26 mouse cellular contexts compared by ENCODE assay signal in the genomic region with DNA sequence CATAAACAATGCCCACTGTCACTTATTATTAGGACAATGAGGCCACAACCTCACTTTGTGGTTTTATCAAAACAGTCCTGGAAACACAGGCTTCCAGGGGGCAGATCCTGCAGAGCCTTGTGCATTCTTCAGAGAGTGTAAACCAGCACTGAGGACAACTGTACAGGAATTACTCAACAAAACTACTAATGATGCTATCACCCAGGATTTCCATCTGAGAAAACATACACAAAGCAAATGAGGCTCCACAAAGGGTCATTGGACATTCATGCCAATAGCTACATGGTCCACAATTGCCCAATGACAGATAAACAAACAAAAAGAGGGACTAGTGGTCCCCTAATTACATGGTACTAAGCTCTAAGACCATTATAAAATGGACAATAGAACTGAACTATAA.
DNase-seq lines count a peak whose midpoint lies in the region; ATAC-seq and TF ChIP-seq lines count a peak whose summit lies in the region.
"Had no signal": no experiment of that assay in that cellular context is flagged by ENCODE, and none has a peak within 500 bp of the region (broad histone marks: within the 10 kb centered on the region; RNA-seq: fewer than 3 reads in every experiment).

No protein-coding gene starts in this region.

- H3K4me3 ChIP-seq in liver, embryonic 13.5 days (replicated peaks) = no peak overlapping the region
- H3K4me3 ChIP-seq in liver, embryonic 11.5 days (ENCODE audit: low read depth, low read length) = no peak overlapping the region
- no peak overlapping the region for H3K4me3 ChIP-seq in liver, postnatal 0 days (ENCODE audit: low read depth, low read length)
- H3K4me3 ChIP-seq in forebrain, embryonic 16.5 days (replicated peaks; ENCODE audit: low read length) = no peak overlapping the region
- H3K4me3 ChIP-seq: embryonic facial prominence, embryonic 10.5 days; embryonic facial prominence, embryonic 13.5 days; erythroblast, embryonic 14.5 days; forebrain, embryonic 12.5 days; forebrain, embryonic 15.5 days; heart, embryonic 12.5 days; heart, embryonic 15.5 days; hindbrain, embryonic 12.5 days; hindbrain, embryonic 15.5 days had no signal

- intact Hi-C loops in heart, postnatal 10 days (cut with DNase I) = no loop called here

- no peak overlapping the region for H3K9ac ChIP-seq in liver, embryonic 13.5 days
- no peak overlapping the region for H3K9ac ChIP-seq in liver, embryonic 11.5 days (ENCODE audit: low read depth, low read length)
- no peak overlapping the region for H3K9ac ChIP-seq in liver, postnatal 0 days (replicated peaks)
- no peak overlapping the region for H3K9ac ChIP-seq in forebrain, embryonic 16.5 days (replicated peaks; ENCODE audit: low read depth, low read length)
- H3K9ac ChIP-seq: embryonic facial prominence, embryonic 13.5 days; forebrain, embryonic 12.5 days; forebrain, embryonic 15.5 days; heart, embryonic 12.5 days; heart, embryonic 15.5 days; hindbrain, embryonic 12.5 days; hindbrain, embryonic 15.5 days had no signal

- H3K27ac ChIP-seq in liver, embryonic 13.5 days = peak overlapping the region; percentile 21
- H3K27ac ChIP-seq in liver, embryonic 11.5 days (ENCODE audit: low read depth, low read length) = no peak overlapping the region
- peak overlapping the region; percentile 73 for H3K27ac ChIP-seq in liver, postnatal 0 days (ENCODE audit: low read depth)
- H3K27ac ChIP-seq in forebrain, embryonic 16.5 days (ENCODE audit: low read length) = no peak overlapping the region
- H3K27ac ChIP-seq: embryonic facial prominence, embryonic 10.5 days; embryonic facial prominence, embryonic 13.5 days; forebrain, embryonic 12.5 days; forebrain, embryonic 15.5 days; heart, embryonic 15.5 days; hindbrain, embryonic 12.5 days; hindbrain, embryonic 15.5 days had no signal

- ATAC-seq in liver, embryonic 13.5 days (ENCODE audit: low read depth) = no peak
- ATAC-seq in liver, embryonic 11.5 days (replicated peaks; ENCODE audit: low FRiP score) = no peak
- ATAC-seq in liver, postnatal 0 days = no peak
- ATAC-seq in forebrain, embryonic 16.5 days = no peak
- ATAC-seq: forebrain, embryonic 15.5 days had no signal

- H3K4me2 ChIP-seq in liver, embryonic 13.5 days = no peak overlapping the region
- H3K4me2 ChIP-seq in liver, embryonic 11.5 days = no peak overlapping the region
- no peak overlapping the region for H3K4me2 ChIP-seq in liver, postnatal 0 days (ENCODE audit: low read depth, low read length)
- no peak overlapping the region for H3K4me2 ChIP-seq in forebrain, embryonic 16.5 days (ENCODE audit: low read length)
- H3K4me2 ChIP-seq: embryonic facial prominence, embryonic 13.5 days; forebrain, embryonic 12.5 days; forebrain, embryonic 15.5 days; heart, embryonic 12.5 days; heart, embryonic 15.5 days; hindbrain, embryonic 12.5 days; hindbrain, embryonic 15.5 days had no signal

- H3K4me1 ChIP-seq in liver, embryonic 13.5 days (replicated peaks) = peaks cover 2% of the 10 kb centered on the region; the same call in 1 of the 2 replicates
- no peaks in the 10 kb centered on the region for H3K4me1 ChIP-seq in liver, embryonic 11.5 days (replicated peaks; ENCODE audit: control insufficient read depth, insufficient read depth, low read length)
- H3K4me1 ChIP-seq in liver, postnatal 0 days (ENCODE audit: insufficient read depth) = peaks cover 6% of the 10 kb centered on the region
- no peaks in the 10 kb centered on the region for H3K4me1 ChIP-seq in forebrain, embryonic 16.5 days (replicated peaks; ENCODE audit: control insufficient read depth, insufficient read depth, low read length)
- H3K4me1 ChIP-seq: embryonic facial prominence, embryonic 10.5 days; embryonic facial prominence, embryonic 13.5 days; forebrain, embryonic 12.5 days; forebrain, embryonic 15.5 days; heart, embryonic 12.5 days; heart, embryonic 15.5 days; hindbrain, embryonic 12.5 days; hindbrain, embryonic 15.5 days had no signal

- DNase-seq in heart, adult 11 months = peak; percentile 17
- DNase-seq in heart, postnatal 10 days = no peak
- no peak for DNase-seq in liver, embryonic 13.5 days
- no peak for DNase-seq in liver, embryonic 11.5 days (ENCODE audit: low spot score)
- DNase-seq in liver, postnatal 0 days = no peak
- no peak for DNase-seq in spleen, postnatal 4 days (ENCODE audit: low spot score in 2 of 2)
- DNase-seq: adrenal gland, adult 2 months; adrenal gland, postnatal 14 days; cerebellum, adult 11-12 months; cerebellum, adult 8-10 months; cerebellum, postnatal 10 days; cerebellum, postnatal 36 days; embryo, embryonic 11 days; gastrocnemius, postnatal 10 days; gastrocnemius, postnatal 36 days had no signal

- H3K9me3 ChIP-seq in liver, embryonic 13.5 days (replicated peaks) = no peaks in the 10 kb centered on the region
- no peaks in the 10 kb centered on the region for H3K9me3 ChIP-seq in liver, embryonic 11.5 days (ENCODE audit: control insufficient read depth, low read length)
- no peaks in the 10 kb centered on the region for H3K9me3 ChIP-seq in liver, postnatal 0 days (ENCODE audit: low read length)
- no peaks in the 10 kb centered on the region for H3K9me3 ChIP-seq in forebrain, embryonic 16.5 days (ENCODE audit: control insufficient read depth, low read length)
- H3K9me3 ChIP-seq: embryonic facial prominence, embryonic 10.5 days; embryonic facial prominence, embryonic 13.5 days; forebrain, embryonic 12.5 days; forebrain, embryonic 15.5 days; G1E; heart, embryonic 12.5 days; heart, embryonic 15.5 days; hindbrain, embryonic 12.5 days; hindbrain, embryonic 15.5 days had no signal

- no peaks in the 10 kb centered on the region for H3K36me3 ChIP-seq in liver, embryonic 13.5 days
- no peaks in the 10 kb centered on the region for H3K36me3 ChIP-seq in liver, embryonic 11.5 days (ENCODE audit: control insufficient read depth, insufficient read depth, low read length)
- no peaks in the 10 kb centered on the region for H3K36me3 ChIP-seq in liver, postnatal 0 days (replicated peaks; ENCODE audit: insufficient read depth, low read length)
- no peaks in the 10 kb centered on the region for H3K36me3 ChIP-seq in forebrain, embryonic 16.5 days (ENCODE audit: control insufficient read depth, insufficient read depth)
- H3K36me3 ChIP-seq: embryonic facial prominence, embryonic 10.5 days; embryonic facial prominence, embryonic 13.5 days; forebrain, embryonic 12.5 days; forebrain, embryonic 15.5 days; G1E; heart, embryonic 12.5 days; heart, embryonic 15.5 days; hindbrain, embryonic 12.5 days; hindbrain, embryonic 15.5 days had no signal

- TF ChIP-seq CTCF in liver, postnatal 0 days (IDR thresholded peaks at IDR 0.05; ENCODE audit: low read depth) = no peak

- H3K27me3 ChIP-seq in liver, embryonic 13.5 days = no peaks in the 10 kb centered on the region
- no peaks in the 10 kb centered on the region for H3K27me3 ChIP-seq in liver, embryonic 11.5 days (replicated peaks; ENCODE audit: control insufficient read depth, insufficient read depth, low read length)
- no peaks in the 10 kb centered on the region for H3K27me3 ChIP-seq in liver, postnatal 0 days (ENCODE audit: insufficient read depth, low read length)
- H3K27me3 ChIP-seq in forebrain, embryonic 16.5 days (replicated peaks; ENCODE audit: control insufficient read depth, insufficient read depth, low read length) = no peaks in the 10 kb centered on the region
- H3K27me3 ChIP-seq: embryonic facial prominence, embryonic 13.5 days; forebrain, embryonic 12.5 days; forebrain, embryonic 15.5 days; heart, embryonic 12.5 days; heart, embryonic 15.5 days; hindbrain, embryonic 12.5 days; hindbrain, embryonic 15.5 days had no signal

- no peak for TF ChIP-seq EP300 in liver, postnatal 0 days (IDR thresholded peaks at IDR 0.05; ENCODE audit: low read depth)

Comparison
In these comparisons a context has a peak if more than half of its experiments do, and no peak if none do; other contexts are left out.
1. H3K27ac ChIP-seq: peak in liver, embryonic 13.5 days (single experiment) and liver, postnatal 0 days (single experiment); none in liver, embryonic 11.5 days (single experiment) and forebrain, embryonic 16.5 days (single experiment).